Mouse (Mus musculus) cortical plate, adult 2 months (tissue): Measurements from ENCODE around the gene Mcm9.

Experiments used
- CTCF ChIP-seq: fragments of 200-500 bp; IDR thresholded peaks from 2 replicates; pipeline ENCODE4 v1.5.1; 2011; ENCODE audit warnings: mild to moderate bottlenecking, control low read depth, low read length; ENCODE audit not compliant: insufficient read depth; ENCODE audit errors: extremely low read depth
- POLR2A ChIP-seq: fragments of 200-500 bp; IDR thresholded peaks from 2 replicates; pipeline ENCODE4 v1.6.1; 2011; ENCODE audit warnings: mild to moderate bottlenecking, low read length, control low read depth; ENCODE audit not compliant: insufficient read depth; ENCODE audit errors: extremely low read depth

DNA sequence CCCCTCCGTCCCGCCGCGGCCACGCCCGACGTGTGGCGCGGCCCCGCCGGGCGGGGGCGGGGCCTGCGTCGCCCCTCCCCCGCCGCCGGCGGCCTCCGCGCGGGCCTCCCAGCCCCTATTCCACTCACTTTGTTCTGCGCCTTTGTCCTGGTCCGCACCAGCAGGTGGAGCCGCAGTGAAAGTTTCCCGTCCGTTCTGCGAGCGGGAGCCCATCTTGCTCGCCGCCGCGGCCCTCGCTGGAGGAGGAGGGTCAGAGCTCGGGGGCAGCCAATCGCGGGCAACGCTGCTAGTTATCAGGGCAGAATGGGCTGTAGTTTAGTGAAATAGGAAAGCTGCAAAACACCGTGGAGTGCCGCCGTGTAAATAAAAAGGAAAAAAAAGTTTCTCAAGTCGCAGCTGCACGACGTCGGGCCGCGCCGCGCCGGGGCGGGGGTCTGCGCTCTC is 33.5 kb downstream of the Mcm9 start, which contains the start of gene Asf1a:
- TF ChIP-seq CTCF (peak; percentile 36), POLR2A (peak; percentile 70)
